Mouse (Mus musculus): Measurements from ENCODE around the gene Il17rb. TPM values are rescaled to one million over a fixed set of nuclear protein-coding genes. Genes with fewer than 3 reads are reported as not detected.

The Il17rb gene
- polyA plus RNA-seq (2015; fragmentation: Nextera tagmentation; extraction: Ambion mirVana) = 2.2 and 4.5 TPM in 2 replicates

DNA sequence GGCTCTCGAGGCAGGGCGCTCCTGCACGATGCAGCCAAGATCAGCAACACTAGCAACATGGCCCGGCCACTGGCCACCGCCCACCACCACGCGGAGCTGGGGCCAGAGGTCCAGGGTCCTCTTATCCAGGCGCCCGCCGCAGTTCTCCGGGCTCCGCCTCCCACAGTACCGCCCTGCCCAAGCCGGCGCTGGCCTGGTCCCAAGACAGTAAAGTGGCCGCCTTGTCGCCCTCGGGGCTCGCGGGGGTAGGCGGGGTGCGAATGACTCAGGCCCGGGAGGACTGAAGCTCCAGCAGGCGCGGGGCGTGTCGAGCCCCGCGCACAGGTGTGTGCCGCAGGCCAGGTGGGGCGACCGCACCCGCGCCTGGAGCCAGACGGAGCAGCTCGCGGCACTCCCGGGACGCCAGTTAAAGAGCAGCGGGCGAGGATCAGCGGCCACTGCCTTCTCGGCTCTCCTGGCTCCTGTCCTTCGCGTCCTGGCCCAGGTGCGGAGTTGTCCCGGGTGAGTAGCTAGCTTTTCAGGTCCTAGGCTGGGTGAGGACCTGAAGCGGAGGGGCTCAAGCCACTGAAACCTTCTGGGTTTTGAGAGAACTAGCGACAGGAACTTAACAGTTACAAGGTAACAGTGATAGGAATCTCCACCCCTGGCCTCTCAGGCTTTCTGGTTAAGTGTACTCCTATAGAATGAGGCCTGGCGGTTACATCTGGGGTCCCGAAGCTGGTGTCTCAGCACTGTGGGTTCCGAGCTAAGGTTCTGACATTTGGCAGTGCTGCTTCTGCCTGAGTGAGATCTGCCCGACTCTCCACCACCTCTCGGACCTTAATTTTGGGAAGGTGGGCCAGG, at the start of gene Il17rb, which contains the start of gene Chdh:
Gene Il17rb, minus strand, starts transcription at position 164 of the 843 bp plus-strand sequence.
Gene Chdh, plus strand, starts transcription at position 291 of the 843 bp plus-strand sequence.
- Histone ChIP-seq H3K27me3 (ENCODE audit: control insufficient read depth, insufficient read depth, low read length) (peaks cover 20% of the 10 kb centered on the region), H3K36me3 (ENCODE audit: control insufficient read depth, insufficient read depth) (no peaks in the 10 kb centered on the region), H3K4me2 (ENCODE audit: low read depth, low read length) (peak within 1 kb of the TSS; percentile 90), H3K4me1 (ENCODE audit: control insufficient read depth, insufficient read depth, low read length) (peaks cover 10% of the 10 kb centered on the region), H3K9ac (ENCODE audit: low read length) (peak within 1 kb of the TSS; percentile 67), H3K4me3 (ENCODE audit: low read length) (peak within 1 kb of the TSS; percentile 57), H3K27ac (ENCODE audit: low read length) (peak within 1 kb of the TSS; percentile 1; the same call in 1 of the 2 replicates), H3K9me3 (replicated peaks; ENCODE audit: control insufficient read depth, low read length) (no peaks in the 10 kb centered on the region)
- WGBS = 8% methylated on average over 54 of the region's 54 CpGs
- peak; percentile 42 for ATAC-seq (replicated peaks; ENCODE audit: extremely low read depth, insufficient read depth, low FRiP score)

DNA sequence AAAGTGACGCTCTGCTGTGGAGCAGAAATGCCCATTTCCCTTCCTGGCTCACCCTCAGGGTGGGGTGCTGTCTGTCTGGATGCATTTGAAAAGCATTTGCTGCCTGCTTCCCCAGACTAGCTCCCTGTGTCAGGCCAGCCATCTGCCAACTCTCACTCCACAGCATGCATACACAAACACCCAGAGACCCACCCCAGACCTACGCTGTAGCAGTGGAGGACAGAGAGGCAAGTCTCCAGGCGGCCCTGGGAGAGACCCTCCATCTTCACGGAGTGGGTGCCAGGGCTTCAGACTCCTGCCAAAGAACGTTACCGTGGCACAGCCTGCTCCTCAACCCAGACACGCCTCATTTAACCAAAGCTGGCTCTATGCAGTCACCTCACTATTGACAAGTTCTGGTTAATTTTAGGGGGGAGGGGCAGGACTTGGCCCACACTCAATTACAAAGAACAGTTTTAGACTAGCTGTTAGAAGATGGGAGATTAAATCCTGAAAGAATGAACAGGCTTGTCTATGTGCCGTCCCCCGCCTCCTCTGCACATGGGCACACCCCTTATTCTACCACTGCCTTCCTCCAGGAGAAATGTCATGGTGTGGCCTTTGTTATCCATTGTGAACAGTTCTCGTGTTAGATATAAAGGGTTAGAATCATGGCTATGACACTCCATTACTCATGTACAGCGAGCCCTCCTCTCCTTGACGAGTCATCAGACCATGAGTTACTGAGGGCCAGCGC, 47.5 kb upstream of the Il17rb start:
- no peaks in the 10 kb centered on the region for H3K9me3 ChIP-seq (replicated peaks; ENCODE audit: control insufficient read depth, low read length)
- H3K4me1 ChIP-seq (ENCODE audit: control insufficient read depth, insufficient read depth, low read length) = peaks cover 3% of the 10 kb centered on the region; the same call in 1 of the 2 replicates
- no peaks in the 10 kb centered on the region for H3K36me3 ChIP-seq (ENCODE audit: control insufficient read depth, insufficient read depth)
- no peak overlapping the region for H3K27ac ChIP-seq (ENCODE audit: low read length)
- no peaks in the 10 kb centered on the region for H3K27me3 ChIP-seq (ENCODE audit: control insufficient read depth, insufficient read depth, low read length)
- ATAC-seq (replicated peaks; ENCODE audit: extremely low read depth, insufficient read depth, low FRiP score) = no peak
- H3K4me3 ChIP-seq (ENCODE audit: low read length) = no peak overlapping the region
- H3K4me2 ChIP-seq (ENCODE audit: low read depth, low read length) = no peak overlapping the region
- 60% methylated on average over 13 of the region's 13 CpGs for WGBS
- H3K9ac ChIP-seq (ENCODE audit: low read length) = no peak overlapping the region

DNA sequence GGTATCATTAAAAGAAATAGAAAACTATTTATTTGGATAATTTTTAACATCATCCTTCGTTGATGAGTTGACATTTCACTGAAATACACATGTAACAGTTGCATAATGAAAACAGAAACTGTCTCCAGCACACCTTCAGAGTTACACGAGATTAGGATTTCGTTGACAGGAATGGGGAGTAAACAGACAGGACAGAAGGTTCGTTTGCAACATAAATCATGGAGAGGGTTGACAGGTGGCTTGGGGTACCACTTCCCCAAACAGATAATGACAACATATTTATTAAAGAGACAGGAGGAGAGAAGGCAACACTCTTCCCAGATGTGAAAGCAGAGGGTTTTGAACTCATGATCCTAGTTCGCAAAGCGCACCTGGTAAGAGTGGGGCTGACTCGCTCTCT, 46.2 kb upstream of the Il17rb start:
- Histone ChIP-seq H3K27me3 (ENCODE audit: control insufficient read depth, insufficient read depth, low read length) (no peaks in the 10 kb centered on the region), H3K4me1 (ENCODE audit: control insufficient read depth, insufficient read depth, low read length) (peaks cover 3% of the 10 kb centered on the region; the same call in 1 of the 2 replicates), H3K36me3 (ENCODE audit: control insufficient read depth, insufficient read depth) (no peaks in the 10 kb centered on the region), H3K9me3 (replicated peaks; ENCODE audit: control insufficient read depth, low read length) (no peaks in the 10 kb centered on the region), H3K9ac (ENCODE audit: low read length) (no peak overlapping the region), H3K4me2 (ENCODE audit: low read depth, low read length) (no peak overlapping the region), H3K27ac (ENCODE audit: low read length) (no peak overlapping the region), H3K4me3 (ENCODE audit: low read length) (no peak overlapping the region)
- ATAC-seq (replicated peaks; ENCODE audit: extremely low read depth, insufficient read depth, low FRiP score) = no peak
- WGBS = 69% methylated on average over 7 of the region's 7 CpGs

DNA sequence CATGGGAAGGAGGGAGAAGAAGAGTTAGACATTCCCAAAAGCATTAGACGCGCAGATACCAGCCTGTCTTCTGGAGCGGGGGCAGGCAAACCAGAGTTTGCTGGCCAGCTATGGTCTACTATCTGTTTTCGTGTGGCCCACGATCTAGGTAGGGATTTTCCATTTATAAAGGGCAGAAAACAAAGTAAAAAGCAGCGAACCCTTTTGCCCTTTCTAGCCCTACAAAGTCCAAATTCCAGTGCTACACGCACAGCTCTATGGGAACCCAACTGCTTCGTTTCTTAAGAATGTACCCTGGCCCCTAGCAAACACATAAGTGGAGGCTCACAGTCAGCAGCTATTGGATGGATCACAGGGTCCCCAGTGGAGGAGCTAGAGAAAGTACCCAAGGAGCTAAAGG, 41.6 kb upstream of the Il17rb start:
- Histone ChIP-seq H3K4me2 (ENCODE audit: low read depth, low read length) (no peak overlapping the region), H3K4me1 (ENCODE audit: control insufficient read depth, insufficient read depth, low read length) (peaks cover 6% of the 10 kb centered on the region; the same call in 1 of the 2 replicates), H3K9ac (ENCODE audit: low read length) (no peak overlapping the region), H3K4me3 (ENCODE audit: low read length) (no peak overlapping the region), H3K27ac (ENCODE audit: low read length) (no peak overlapping the region), H3K27me3 (ENCODE audit: control insufficient read depth, insufficient read depth, low read length) (no peaks in the 10 kb centered on the region), H3K36me3 (ENCODE audit: control insufficient read depth, insufficient read depth) (no peaks in the 10 kb centered on the region), H3K9me3 (replicated peaks; ENCODE audit: control insufficient read depth, low read length) (no peaks in the 10 kb centered on the region)
- no peak for ATAC-seq (replicated peaks; ENCODE audit: extremely low read depth, insufficient read depth, low FRiP score)
- 94% methylated on average over 8 of the region's 8 CpGs for WGBS

DNA sequence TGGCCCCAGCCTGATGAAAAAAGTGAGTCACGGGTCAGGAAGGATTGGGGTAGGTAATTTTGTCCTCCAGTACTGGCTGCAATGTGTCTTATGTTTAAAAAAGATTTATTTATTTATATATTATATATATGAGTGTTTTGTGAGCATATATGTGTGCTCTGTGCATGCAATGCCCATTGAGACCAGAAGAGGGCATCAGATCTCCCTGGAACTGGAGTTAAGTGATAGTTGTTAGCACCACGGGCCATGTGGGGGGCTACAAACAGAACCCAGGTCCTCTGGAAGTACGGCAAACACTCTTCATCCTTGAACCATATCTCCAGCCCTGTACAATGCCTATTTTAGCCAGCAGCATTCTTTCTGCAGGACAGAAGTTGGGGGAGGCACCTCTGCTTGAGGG, 39.4 kb upstream of the Il17rb start:
- H3K4me3 ChIP-seq (ENCODE audit: low read length) = no peak overlapping the region
- H3K36me3 ChIP-seq (ENCODE audit: control insufficient read depth, insufficient read depth) = no peaks in the 10 kb centered on the region
- H3K27me3 ChIP-seq (ENCODE audit: control insufficient read depth, insufficient read depth, low read length) = no peaks in the 10 kb centered on the region
- ATAC-seq (replicated peaks; ENCODE audit: extremely low read depth, insufficient read depth, low FRiP score) = no peak
- H3K27ac ChIP-seq (ENCODE audit: low read length) = no peak overlapping the region
- no peaks in the 10 kb centered on the region for H3K9me3 ChIP-seq (replicated peaks; ENCODE audit: control insufficient read depth, low read length)
- H3K4me1 ChIP-seq (ENCODE audit: control insufficient read depth, insufficient read depth, low read length) = peaks cover 12% of the 10 kb centered on the region
- H3K4me2 ChIP-seq (ENCODE audit: low read depth, low read length) = no peak overlapping the region
- 86% methylated on average over 3 of the region's 3 CpGs for WGBS
- no peak overlapping the region for H3K9ac ChIP-seq (ENCODE audit: low read length)

DNA sequence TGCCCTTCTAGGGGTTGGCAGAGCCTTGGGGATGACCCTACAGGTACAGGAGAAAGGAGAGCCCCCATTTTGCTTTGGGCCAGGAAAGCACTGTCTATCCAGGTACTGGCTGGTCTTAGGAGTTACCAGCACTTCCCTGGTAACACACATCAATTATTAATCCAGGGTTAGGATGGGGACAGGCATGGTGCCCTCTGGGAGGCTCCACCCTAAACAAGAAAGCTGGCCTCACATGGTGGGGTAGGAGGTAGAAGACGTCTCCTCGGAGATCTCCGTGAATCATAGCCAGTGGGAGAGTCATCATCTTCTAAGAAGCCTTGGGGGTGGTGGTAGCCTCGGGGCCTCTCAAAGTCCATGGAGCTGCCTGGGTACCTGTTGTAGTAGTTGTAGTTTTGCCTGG, 38.3 kb upstream of the Il17rb start:
- H3K4me3 ChIP-seq (ENCODE audit: low read length) = no peak overlapping the region
- no peak overlapping the region for H3K9ac ChIP-seq (ENCODE audit: low read length)
- ATAC-seq (replicated peaks; ENCODE audit: extremely low read depth, insufficient read depth, low FRiP score) = no peak
- H3K27ac ChIP-seq (ENCODE audit: low read length) = no peak overlapping the region
- 89% methylated on average over 4 of the region's 4 CpGs for WGBS
- peaks cover 12% of the 10 kb centered on the region for H3K4me1 ChIP-seq (ENCODE audit: control insufficient read depth, insufficient read depth, low read length)
- no peaks in the 10 kb centered on the region for H3K36me3 ChIP-seq (ENCODE audit: control insufficient read depth, insufficient read depth)
- H3K27me3 ChIP-seq (ENCODE audit: control insufficient read depth, insufficient read depth, low read length) = no peaks in the 10 kb centered on the region
- no peak overlapping the region for H3K4me2 ChIP-seq (ENCODE audit: low read depth, low read length)
- H3K9me3 ChIP-seq (replicated peaks; ENCODE audit: control insufficient read depth, low read length) = no peaks in the 10 kb centered on the region

DNA sequence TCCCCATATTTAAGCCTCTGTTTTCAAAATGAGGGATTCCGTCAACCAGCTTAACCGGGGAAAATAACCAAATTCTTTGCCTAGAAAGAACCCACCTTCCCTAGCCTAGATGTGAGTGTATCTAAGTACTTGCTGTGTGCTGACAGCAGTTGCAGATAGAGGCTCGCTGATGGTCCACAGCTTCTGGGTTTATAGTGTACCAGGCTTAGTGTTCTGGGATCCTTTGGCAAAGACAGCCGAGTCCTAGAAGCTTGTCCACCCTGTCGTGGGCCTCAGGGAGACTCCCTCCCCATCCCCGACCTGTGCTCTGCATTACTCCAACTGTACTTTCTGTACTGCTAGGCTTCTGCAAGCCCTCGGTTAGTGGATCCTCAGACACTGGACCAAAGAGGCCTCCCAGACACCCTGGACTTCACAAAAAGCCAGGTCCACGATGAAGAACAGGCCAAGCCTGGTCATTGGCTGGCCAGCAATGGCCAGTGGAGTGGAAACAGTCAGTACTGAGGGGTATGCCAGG, 37.1 kb upstream of the Il17rb start:
- peak; percentile 51; the same call in 1 of the 2 replicates for ATAC-seq (replicated peaks; ENCODE audit: extremely low read depth, insufficient read depth, low FRiP score)
- Histone ChIP-seq H3K9me3 (replicated peaks; ENCODE audit: control insufficient read depth, low read length) (no peaks in the 10 kb centered on the region), H3K9ac (ENCODE audit: low read length) (no peak overlapping the region), H3K4me1 (ENCODE audit: control insufficient read depth, insufficient read depth, low read length) (peaks cover 12% of the 10 kb centered on the region), H3K27ac (ENCODE audit: low read length) (peak overlapping the region; percentile 41), H3K27me3 (ENCODE audit: control insufficient read depth, insufficient read depth, low read length) (no peaks in the 10 kb centered on the region), H3K4me2 (ENCODE audit: low read depth, low read length) (no peak overlapping the region), H3K36me3 (ENCODE audit: control insufficient read depth, insufficient read depth) (no peaks in the 10 kb centered on the region), H3K4me3 (ENCODE audit: low read length) (no peak overlapping the region)
- WGBS = 50% methylated on average over 8 of the region's 8 CpGs

DNA sequence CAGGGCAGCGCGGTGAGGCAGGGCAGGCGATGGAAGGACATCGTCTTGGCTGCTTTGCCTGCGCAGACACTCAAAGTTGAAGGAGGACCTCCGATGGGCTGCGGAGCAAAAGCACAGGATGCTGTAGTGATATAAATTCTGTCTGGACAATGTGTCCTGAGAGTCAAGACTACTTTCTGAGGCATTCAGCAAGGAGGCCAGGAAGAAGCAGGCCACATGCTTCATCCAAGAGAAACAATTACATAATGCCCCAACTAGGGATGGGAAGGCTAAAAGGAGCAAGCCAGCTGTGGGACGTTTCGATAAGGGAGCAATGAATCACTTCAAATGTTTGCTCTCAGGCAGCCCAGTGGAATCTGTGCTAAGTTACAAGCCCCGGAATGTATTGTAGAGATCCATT, 36.5 kb upstream of the Il17rb start:
- 52% methylated on average over 10 of the region's 10 CpGs for WGBS
- Histone ChIP-seq H3K9me3 (replicated peaks; ENCODE audit: control insufficient read depth, low read length) (no peaks in the 10 kb centered on the region), H3K27ac (ENCODE audit: low read length) (peak overlapping the region; percentile 71), H3K36me3 (ENCODE audit: control insufficient read depth, insufficient read depth) (no peaks in the 10 kb centered on the region), H3K9ac (ENCODE audit: low read length) (no peak overlapping the region), H3K27me3 (ENCODE audit: control insufficient read depth, insufficient read depth, low read length) (no peaks in the 10 kb centered on the region), H3K4me3 (ENCODE audit: low read length) (no peak overlapping the region), H3K4me2 (ENCODE audit: low read depth, low read length) (no peak overlapping the region), H3K4me1 (ENCODE audit: control insufficient read depth, insufficient read depth, low read length) (peaks cover 12% of the 10 kb centered on the region)
- ATAC-seq (replicated peaks; ENCODE audit: extremely low read depth, insufficient read depth, low FRiP score) = peak; percentile 77
